Mouse (Mus musculus): ENCODE results near the gene Scmh1. TPM values are rescaled to one million over a fixed set of nuclear protein-coding genes. Genes with fewer than 3 reads are reported as not detected.

Gene Scmh1
- polyA plus RNA-seq, 1 experiment from 2014 or later, result 55.2 TPM

DNA sequence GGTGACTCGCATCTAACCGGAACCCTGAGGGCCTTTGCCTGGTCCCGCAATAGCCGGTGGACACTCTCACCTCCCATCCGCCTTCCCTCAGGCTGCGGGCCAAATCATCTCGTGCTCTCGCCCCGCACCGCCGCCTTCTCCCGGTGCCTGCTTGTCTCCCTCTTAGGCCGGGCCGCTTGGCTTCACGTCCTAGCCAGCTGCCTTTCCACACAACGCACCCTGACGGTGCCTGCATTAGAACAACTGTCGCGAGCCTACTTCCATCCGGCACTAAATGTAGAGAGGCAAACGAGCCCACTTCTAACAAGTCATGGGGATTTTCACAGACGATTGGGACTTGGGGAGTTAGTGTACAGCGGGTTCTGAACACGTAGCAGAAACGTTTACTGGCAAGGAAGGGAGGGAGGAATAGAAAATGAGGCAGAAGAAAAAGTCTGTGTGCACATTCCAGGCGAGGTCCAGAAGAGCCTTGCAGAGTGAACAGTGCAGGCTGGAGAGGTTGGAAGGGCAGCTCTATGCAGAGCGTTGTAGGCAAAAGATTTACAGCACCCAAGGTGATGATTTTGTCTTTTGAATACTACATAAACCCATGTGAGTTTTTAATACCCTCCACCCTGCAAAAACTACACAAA is 165.5 kb downstream of the Scmh1 start:
- H3K36me3 ChIP-seq (ENCODE audit: control insufficient read depth, insufficient read depth, low read length), result 0 out of 2 replicates have a peak, but pooled peaks cover 2% of the 10 kb centered on the region
- no peaks in the 10 kb centered on the region for H3K27me3 ChIP-seq (ENCODE audit: control insufficient read depth, insufficient read depth, low read length)
- 1% methylated on average over 27 of the region's 27 CpGs for WGBS
- no peaks in the 10 kb centered on the region for H3K9me3 ChIP-seq (ENCODE audit: control insufficient read depth, low read depth, low read length)
- peak overlapping the region; percentile 74 for H3K9ac ChIP-seq (replicated peaks; ENCODE audit: low read depth, low read length)
- H3K27ac ChIP-seq (ENCODE audit: low read length), result peak overlapping the region; percentile 93
- peaks cover 26% of the 10 kb centered on the region; the same call in 1 of the 2 replicates for H3K4me1 ChIP-seq (ENCODE audit: control insufficient read depth, insufficient read depth, low read length)
- H3K4me3 ChIP-seq (ENCODE audit: low read depth, low read length), result peak overlapping the region; percentile 81
- peak; percentile 62 for ATAC-seq (ENCODE audit: insufficient number of reproducible peaks, insufficient read depth, low FRiP score, low read depth)
- H3K4me2 ChIP-seq (replicated peaks; ENCODE audit: low read depth, low read length), result peak overlapping the region; percentile 73

GRCm38 (mm10) chr4:120571070-120571464 is 166.0 kb downstream of the Scmh1 start:
- no peaks in the 10 kb centered on the region for H3K27me3 ChIP-seq (ENCODE audit: control insufficient read depth, insufficient read depth, low read length)
- peak overlapping the region; percentile 73 for H3K4me2 ChIP-seq (replicated peaks; ENCODE audit: low read depth, low read length)
- H3K4me1 ChIP-seq (ENCODE audit: control insufficient read depth, insufficient read depth, low read length), result peaks cover 26% of the 10 kb centered on the region; the same call in 1 of the 2 replicates
- H3K27ac ChIP-seq (ENCODE audit: low read length), result peak overlapping the region; percentile 93
- no peak overlapping the region for H3K9ac ChIP-seq (replicated peaks; ENCODE audit: low read depth, low read length)
- H3K4me3 ChIP-seq (ENCODE audit: low read depth, low read length), result peak overlapping the region; percentile 81; the same call in 1 of the 2 replicates
- ATAC-seq (ENCODE audit: insufficient number of reproducible peaks, insufficient read depth, low FRiP score, low read depth), result no peak
- H3K36me3 ChIP-seq (ENCODE audit: control insufficient read depth, insufficient read depth, low read length), result no peaks in the 10 kb centered on the region
- WGBS, result 55% methylated on average over 3 of the region's 3 CpGs
- H3K9me3 ChIP-seq (ENCODE audit: control insufficient read depth, low read depth, low read length), result no peaks in the 10 kb centered on the region

DNA sequence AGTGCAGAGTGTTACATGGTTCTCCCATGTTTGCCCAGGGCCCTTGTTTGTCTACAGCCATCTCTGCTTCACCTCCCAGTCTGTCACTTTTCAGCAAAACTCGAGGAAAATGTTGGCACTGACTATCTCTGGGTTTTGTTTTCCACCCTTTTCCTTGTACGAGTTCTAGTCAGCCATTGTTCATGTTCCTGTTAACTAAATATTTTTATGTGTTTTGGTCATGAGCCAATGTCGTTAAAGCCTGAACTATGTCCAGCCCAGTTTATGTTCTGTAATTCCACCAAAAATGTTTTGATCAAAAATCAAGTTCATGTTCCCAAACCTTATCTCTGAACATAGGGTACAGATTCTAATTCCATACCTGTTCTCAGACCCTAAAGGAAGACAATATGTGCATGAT is 166.6 kb downstream of the Scmh1 start:
- Histone ChIP-seq H3K4me3 (ENCODE audit: low read depth, low read length) (no peak overlapping the region), H3K9me3 (ENCODE audit: control insufficient read depth, low read depth, low read length) (no peaks in the 10 kb centered on the region), H3K27me3 (ENCODE audit: control insufficient read depth, insufficient read depth, low read length) (no peaks in the 10 kb centered on the region), H3K36me3 (ENCODE audit: control insufficient read depth, insufficient read depth, low read length) (no peaks in the 10 kb centered on the region), H3K9ac (replicated peaks; ENCODE audit: low read depth, low read length) (no peak overlapping the region), H3K27ac (ENCODE audit: low read length) (no peak overlapping the region), H3K4me1 (ENCODE audit: control insufficient read depth, insufficient read depth, low read length) (peaks cover 26% of the 10 kb centered on the region; the same call in 1 of the 2 replicates), H3K4me2 (replicated peaks; ENCODE audit: low read depth, low read length) (no peak overlapping the region)
- 45% methylated on average over 3 of the region's 3 CpGs for WGBS
- no peak for ATAC-seq (ENCODE audit: insufficient number of reproducible peaks, insufficient read depth, low FRiP score, low read depth)

Other genes with a start within 250 kb of the Scmh1 start
- gene Edn2, start 244.1 kb upstream of the Scmh1 start, polyA plus RNA-seq (2014; fragmentation: Nextera tagmentation; extraction: Ambion mirVana), result 3.0 and 3.9 TPM in 2 replicates
- gene Foxo6, start 117.9 kb upstream of the Scmh1 start, polyA plus RNA-seq (2014; fragmentation: Nextera tagmentation; extraction: Ambion mirVana), result 0.12 and 0.38 TPM in 2 replicates
- 0.14 TPM in 1 of 2 replicates, not detected in the other for gene Slfnl1, start 127.0 kb downstream of the Scmh1 start, polyA plus RNA-seq (2014; fragmentation: Nextera tagmentation; extraction: Ambion mirVana)
- gene Ctps, start 165.0 kb downstream of the Scmh1 start, polyA plus RNA-seq (2014; fragmentation: Nextera tagmentation; extraction: Ambion mirVana), result 79.7 and 88.2 TPM in 2 replicates
- gene Gm8439, start 183.5 kb downstream of the Scmh1 start, polyA plus RNA-seq (2014; fragmentation: Nextera tagmentation; extraction: Ambion mirVana), result not detected in 2 replicates

Measured in stomach, embryonic 14.5 days (tissue).